Mouse (Mus musculus): Measurements from ENCODE around the gene Cggbp1. TPM values are rescaled to one million over a fixed set of nuclear protein-coding genes. Genes with fewer than 3 reads are reported as not detected.

Cggbp1 gene
- total RNA-seq, 4 experiments from 2014 or later: 18.7 to 26.3 (median 20.5) TPM

DNA sequence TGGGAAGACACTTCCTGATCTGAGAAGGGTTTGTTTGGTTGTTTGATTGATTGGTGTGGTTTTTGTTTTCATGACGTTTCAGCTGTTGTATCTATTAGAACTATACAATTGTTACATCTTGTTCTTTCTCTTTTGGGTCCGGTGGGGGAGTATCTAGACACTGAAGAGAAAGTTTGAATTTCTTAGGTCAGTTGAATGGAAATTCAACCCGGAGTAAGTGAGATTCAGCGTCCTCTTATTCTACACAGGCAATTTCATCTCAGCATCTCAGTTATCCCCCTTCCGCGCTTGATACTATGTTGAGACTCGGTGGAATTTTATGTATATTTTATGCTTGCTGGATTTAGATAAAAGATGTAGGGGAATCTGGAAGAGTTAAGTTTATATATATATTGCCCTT lies 21.0 kb downstream of the Cggbp1 start:
- DNase-seq (ENCODE audit: low spot score in 2 of 2): no peak

GRCm38 (mm10) chr16:64873416-64874305 lies 21.9 kb downstream of the Cggbp1 start:
- DNase-seq (ENCODE audit: low spot score in 2 of 2): peak; percentile 22 to 36

DNA sequence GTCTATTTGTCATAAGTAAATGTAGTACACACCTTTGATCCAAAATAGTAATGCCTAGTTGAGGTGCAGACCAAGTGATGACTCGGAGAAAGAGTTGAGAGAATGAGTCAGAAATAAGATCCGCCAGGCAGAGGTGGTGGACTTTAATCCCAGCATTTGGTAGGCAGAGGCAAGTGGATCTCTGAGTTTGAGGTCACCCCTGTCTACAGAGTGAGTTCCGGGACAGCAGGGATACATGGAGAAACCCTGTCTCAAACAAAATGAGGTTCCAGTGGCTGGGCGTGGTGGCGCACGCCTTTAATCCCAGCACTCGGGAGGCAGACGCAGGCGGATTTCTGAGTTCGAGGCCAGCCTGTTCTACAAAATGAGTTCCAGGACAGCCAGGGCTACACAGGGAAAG lies 23.6 kb downstream of the Cggbp1 start:
- no peak for DNase-seq (ENCODE audit: low spot score in 2 of 2)

- no peak for DNase-seq (ENCODE audit: low spot score in 2 of 2)
Measured at GRCm38 (mm10) chr16:64875822-64876221, 24.0 kb downstream of the Cggbp1 start.

DNA sequence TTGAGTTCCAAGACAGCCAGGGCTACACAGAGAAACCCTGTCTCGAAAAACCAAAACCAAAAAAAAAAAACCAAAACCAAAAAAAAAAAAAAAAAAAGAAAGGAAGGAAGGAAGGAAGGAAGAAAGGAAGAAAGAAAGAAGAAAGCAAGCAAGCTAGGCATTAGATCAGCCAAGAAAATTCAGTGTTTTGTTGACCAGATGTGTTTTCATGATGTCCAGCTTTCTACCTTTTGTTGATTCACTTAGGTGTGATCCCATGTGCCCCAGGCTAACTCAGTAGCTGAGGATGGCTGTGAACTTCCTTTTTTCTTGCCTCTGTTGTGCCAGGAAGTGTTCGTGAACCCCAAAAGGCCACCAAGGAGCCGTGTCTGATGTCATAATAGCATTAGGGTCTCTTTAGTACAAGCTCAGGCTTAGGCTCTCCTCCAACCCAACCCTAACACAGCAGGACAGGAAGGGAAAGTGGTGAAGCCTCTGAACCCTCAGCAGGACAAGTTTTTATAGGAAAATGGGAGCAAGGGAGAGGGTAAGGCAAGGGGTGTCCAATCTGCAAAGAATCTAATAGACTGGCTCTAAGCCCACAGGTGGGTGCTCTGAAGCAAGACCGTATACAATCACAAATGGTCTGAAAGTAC lies 25.0 kb downstream of the Cggbp1 start:
- no peak for DNase-seq (ENCODE audit: low spot score in 2 of 2)

GRCm38 (mm10) chr16:64877314-64877713 lies 25.5 kb downstream of the Cggbp1 start:
- DNase-seq (ENCODE audit: low spot score in 2 of 2): no peak

- DNase-seq (ENCODE audit: low spot score in 2 of 2): no peak
Measured at GRCm38 (mm10) chr16:64878611-64879132, 26.9 kb downstream of the Cggbp1 start.

DNA sequence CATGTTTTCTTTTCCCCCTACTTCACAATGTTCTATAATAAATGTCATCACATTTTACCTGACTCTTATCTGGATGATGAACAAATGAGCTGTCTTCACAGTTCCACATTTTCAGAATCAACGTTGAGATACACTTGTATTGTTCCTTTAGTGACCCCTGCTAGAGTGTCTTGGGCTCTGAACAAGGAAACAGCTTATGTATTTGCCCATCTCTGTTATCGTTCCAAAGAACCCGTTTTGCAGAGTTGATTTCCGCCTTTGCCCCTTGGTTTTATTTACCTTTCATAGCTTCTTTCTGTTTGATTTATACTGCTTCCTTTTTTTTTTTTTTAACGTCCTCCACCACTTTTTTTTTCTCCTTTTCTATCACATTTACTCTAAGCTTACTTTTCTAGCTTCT lies 27.9 kb downstream of the Cggbp1 start:
- DNase-seq (ENCODE audit: low spot score in 2 of 2): no peak

GRCm38 (mm10) chr16:64880986-64881385 lies 29.2 kb downstream of the Cggbp1 start:
- no peak for DNase-seq (ENCODE audit: low spot score in 2 of 2)

DNA sequence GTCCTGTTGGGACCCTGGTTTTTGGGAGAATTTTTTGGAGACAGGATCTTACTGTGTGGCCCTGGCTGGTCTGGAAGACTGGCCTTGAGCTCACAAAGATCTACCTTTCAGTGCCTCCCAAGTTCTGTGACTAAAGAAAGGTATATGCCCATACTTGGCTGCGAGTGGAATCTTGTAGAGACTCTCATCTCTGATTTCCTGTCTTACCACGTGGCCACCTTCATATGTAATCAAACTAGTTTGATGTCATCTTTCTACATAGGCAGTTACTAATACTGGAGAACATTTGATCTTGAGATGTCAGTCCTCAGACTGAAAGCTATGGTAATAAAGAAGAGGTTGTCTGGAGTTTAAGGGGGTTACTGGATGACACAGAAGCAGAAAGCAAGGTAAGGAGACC lies 29.6 kb downstream of the Cggbp1 start:
- DNase-seq (ENCODE audit: low spot score in 2 of 2): no peak

- DNase-seq (ENCODE audit: low spot score in 2 of 2): no peak
Measured at GRCm38 (mm10) chr16:64883896-64884295, 32.1 kb downstream of the Cggbp1 start.

DNA sequence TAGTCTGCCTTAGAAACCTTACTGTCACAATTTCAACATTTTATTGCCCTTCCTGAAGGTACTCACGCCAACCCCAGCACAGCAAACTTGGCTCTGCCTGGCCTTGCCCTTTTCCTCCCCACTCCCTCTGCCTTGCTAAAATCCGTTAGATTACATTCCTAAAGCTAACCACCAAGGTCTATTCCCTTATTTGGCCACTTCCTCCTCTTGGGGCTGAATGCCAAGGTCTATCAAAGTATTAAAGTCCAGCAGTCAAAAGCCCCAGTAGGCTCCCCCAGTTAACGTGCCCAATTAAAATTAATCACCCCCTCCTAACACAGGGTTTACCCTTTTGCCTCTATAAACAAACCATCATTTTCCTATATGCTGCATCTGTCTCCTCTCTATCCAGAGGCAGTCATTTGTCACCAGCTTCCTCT lies 32.6 kb downstream of the Cggbp1 start:
- no peak for DNase-seq (ENCODE audit: low spot score in 2 of 2)

DNA sequence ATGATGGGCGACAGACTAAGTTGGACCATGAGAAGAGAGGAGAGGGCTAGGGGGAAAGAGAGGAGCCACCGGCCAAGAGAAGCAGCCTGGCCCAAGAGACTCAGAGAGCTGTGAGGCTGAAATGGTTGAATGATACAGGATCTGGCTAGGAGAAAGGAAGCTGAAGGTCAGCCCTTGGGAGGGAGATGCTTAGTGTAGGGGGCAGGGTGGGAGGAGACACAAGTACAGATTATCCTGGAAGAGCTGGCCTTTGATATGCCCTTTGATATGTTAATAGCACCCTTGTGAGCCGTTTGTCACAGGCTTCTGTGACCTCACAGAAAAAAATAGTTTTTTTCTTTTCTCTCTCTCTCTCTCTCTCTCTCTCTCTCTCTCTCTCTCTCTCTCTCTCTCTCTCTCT lies 33.3 kb downstream of the Cggbp1 start:
- no peak for DNase-seq (ENCODE audit: low spot score in 2 of 2)

DNA sequence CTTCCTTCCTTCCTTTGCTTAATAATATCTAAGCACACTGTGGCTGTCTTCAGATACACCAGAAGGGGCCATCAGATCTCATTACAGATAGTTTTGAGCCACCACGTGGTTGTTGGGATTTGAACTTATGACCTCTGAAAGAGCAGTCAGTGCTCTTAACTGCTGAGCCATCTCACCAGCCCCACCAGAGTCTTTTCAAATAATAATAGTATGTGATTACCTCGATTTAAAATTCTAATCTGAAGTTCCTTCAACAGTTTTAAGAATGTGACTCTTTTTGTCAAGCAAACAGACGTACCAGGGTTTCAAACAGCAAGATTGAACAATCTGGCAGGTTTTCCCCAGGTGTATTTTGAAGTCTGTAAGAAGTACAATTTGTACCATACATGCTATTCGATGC lies 33.8 kb downstream of the Cggbp1 start:
- DNase-seq (ENCODE audit: low spot score in 2 of 2): no peak

- DNase-seq (ENCODE audit: low spot score in 2 of 2): no peak
Measured at GRCm38 (mm10) chr16:64889496-64889895, 37.7 kb downstream of the Cggbp1 start.

- DNase-seq (ENCODE audit: low spot score in 2 of 2): no peak
Measured at GRCm38 (mm10) chr16:64899084-64899483, 47.3 kb downstream of the Cggbp1 start.

- no peak for DNase-seq (ENCODE audit: low spot score in 2 of 2)
Measured at GRCm38 (mm10) chr16:64903328-64903727, 51.5 kb downstream of the Cggbp1 start.

GRCm38 (mm10) chr16:64907112-64907511 lies 55.3 kb downstream of the Cggbp1 start:
- DNase-seq (ENCODE audit: low spot score in 2 of 2): no peak

- DNase-seq (ENCODE audit: low spot score in 2 of 2): no peak
Measured at GRCm38 (mm10) chr16:64908747-64909146, 57.0 kb downstream of the Cggbp1 start.

Data from gastrocnemius, adult 8-10 months (tissue).